Mouse (Mus musculus): ENCODE measurements around the gene Pip5k1b. TPM values are rescaled to one million over a fixed set of nuclear protein-coding genes. Genes with fewer than 3 reads are reported as not detected.

Gene Pip5k1b
- total and polyA plus RNA-seq, 3 experiments, result 14.6 to 23.1 (median 22.2) TPM

DNA sequence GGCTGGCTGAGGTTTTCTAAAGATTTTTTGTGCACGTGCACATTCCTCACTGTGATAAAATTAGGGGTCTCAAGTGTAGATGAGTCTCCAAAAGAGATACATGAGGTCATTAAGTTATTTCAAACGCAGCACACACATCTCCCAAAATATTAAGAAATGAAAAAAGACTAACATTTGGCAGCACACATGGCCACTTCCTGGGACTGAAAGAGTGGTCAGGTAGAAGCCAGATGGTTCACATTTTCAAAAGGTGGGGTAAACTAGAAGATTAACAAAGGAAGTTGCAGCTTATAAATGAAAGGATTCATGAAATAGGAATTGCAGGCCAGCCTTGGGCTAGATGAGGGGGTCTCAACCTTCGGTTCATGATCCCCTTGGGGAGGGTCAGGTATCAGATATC is 19.4 kb downstream of the Pip5k1b start:
- Histone ChIP-seq H3K36me3 (ENCODE audit: control insufficient read depth, insufficient read depth, low read length) (no peaks in the 10 kb centered on the region), H3K27me3 (ENCODE audit: control insufficient read depth, insufficient read depth, low read length) (no peaks in the 10 kb centered on the region), H3K9ac (ENCODE audit: low read depth, low read length) (no peak overlapping the region), H3K27ac (no peak overlapping the region), H3K79me2 (replicated peaks; ENCODE audit: control insufficient read depth, insufficient read depth, low read length) (no peaks in the 10 kb centered on the region), H3K4me1 (ENCODE audit: control insufficient read depth, insufficient read depth, low read length) (no peaks in the 10 kb centered on the region), H3K4me3 (no peak overlapping the region)
- DNase-seq, result no peak
- WGBS, result 76% methylated on average over 3 of the region's 3 CpGs
- no peak for TF ChIP-seq CTCF (IDR thresholded peaks at IDR 0.05)
- no peak for TF ChIP-seq EP300 (IDR thresholded peaks at IDR 0.05; ENCODE audit: insufficient read depth, low read depth, low read length)
- TF ChIP-seq POLR2A (IDR thresholded peaks at IDR 0.05; ENCODE audit: insufficient read depth, low read depth, low read length), result no peak
- intact Hi-C loops (cut with DNase I), result no loop called here

DNA sequence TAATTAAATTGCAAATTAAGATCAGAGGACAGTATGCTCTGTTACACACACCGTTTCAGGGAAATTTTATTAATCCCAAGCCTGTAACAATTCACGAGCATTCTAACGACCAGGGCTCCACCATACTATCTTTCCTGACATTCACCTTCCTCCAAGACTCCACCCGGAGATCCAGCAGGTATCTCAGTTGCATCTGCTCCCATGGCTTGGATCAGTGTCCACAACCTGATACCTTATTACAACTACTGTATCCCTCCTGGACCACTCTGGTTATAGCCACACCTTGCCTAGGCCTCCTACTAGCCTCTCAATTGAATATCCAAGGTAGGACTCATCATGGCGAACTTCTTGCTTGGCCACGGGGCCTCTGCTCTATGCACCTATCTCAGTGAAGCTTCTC is 20.5 kb downstream of the Pip5k1b start:
- H3K27ac ChIP-seq, result no peak overlapping the region
- 68% methylated on average over 6 of the region's 6 CpGs for WGBS
- intact Hi-C loops (cut with DNase I), result no loop called here

GRCm38 (mm10) chr19:24534733-24535132 is 20.9 kb downstream of the Pip5k1b start:
- H3K27me3 ChIP-seq (ENCODE audit: control insufficient read depth, insufficient read depth, low read length), result no peaks in the 10 kb centered on the region
- intact Hi-C loops (cut with DNase I), result no loop called here
- no peak for DNase-seq
- WGBS, result 19% methylated on average over 7 of the region's 7 CpGs
- no peak overlapping the region for H3K4me3 ChIP-seq
- H3K27ac ChIP-seq, result no peak overlapping the region
- H3K4me1 ChIP-seq (ENCODE audit: control insufficient read depth, insufficient read depth, low read length), result no peaks in the 10 kb centered on the region
- TF ChIP-seq POLR2A (IDR thresholded peaks at IDR 0.05; ENCODE audit: insufficient read depth, low read depth, low read length) (no peak), EP300 (IDR thresholded peaks at IDR 0.05; ENCODE audit: insufficient read depth, low read depth, low read length) (no peak), CTCF (IDR thresholded peaks at IDR 0.05) (no peak)
- no peaks in the 10 kb centered on the region for H3K36me3 ChIP-seq (ENCODE audit: control insufficient read depth, insufficient read depth, low read length)
- H3K79me2 ChIP-seq (replicated peaks; ENCODE audit: control insufficient read depth, insufficient read depth, low read length), result no peaks in the 10 kb centered on the region
- no peak overlapping the region for H3K9ac ChIP-seq (ENCODE audit: low read depth, low read length)

More for the DNA sequence above, 20.5 kb downstream of the Pip5k1b start:
- Histone ChIP-seq H3K79me2 (replicated peaks; ENCODE audit: control insufficient read depth, insufficient read depth, low read length) (no peaks in the 10 kb centered on the region), H3K36me3 (ENCODE audit: control insufficient read depth, insufficient read depth, low read length) (no peaks in the 10 kb centered on the region), H3K4me1 (ENCODE audit: control insufficient read depth, insufficient read depth, low read length) (no peaks in the 10 kb centered on the region), H3K27me3 (ENCODE audit: control insufficient read depth, insufficient read depth, low read length) (no peaks in the 10 kb centered on the region), H3K4me3 (no peak overlapping the region), H3K9ac (ENCODE audit: low read depth, low read length) (no peak overlapping the region)
- no peak for DNase-seq
- TF ChIP-seq POLR2A (IDR thresholded peaks at IDR 0.05; ENCODE audit: insufficient read depth, low read depth, low read length) (no peak), CTCF (IDR thresholded peaks at IDR 0.05) (no peak), EP300 (IDR thresholded peaks at IDR 0.05; ENCODE audit: insufficient read depth, low read depth, low read length) (no peak)

- H3K4me1 ChIP-seq (ENCODE audit: control insufficient read depth, insufficient read depth, low read length), result no peaks in the 10 kb centered on the region
- no peaks in the 10 kb centered on the region; the same call in 1 of the 2 replicates for H3K36me3 ChIP-seq (ENCODE audit: control insufficient read depth, insufficient read depth, low read length)
- TF ChIP-seq CTCF (IDR thresholded peaks at IDR 0.05), result no peak
- TF ChIP-seq EP300 (IDR thresholded peaks at IDR 0.05; ENCODE audit: insufficient read depth, low read depth, low read length), result no peak
- no peak for TF ChIP-seq POLR2A (IDR thresholded peaks at IDR 0.05; ENCODE audit: insufficient read depth, low read depth, low read length)
- WGBS, result 80% methylated on average over 4 of the region's 4 CpGs
- no peak for DNase-seq
- H3K4me3 ChIP-seq, result no peak overlapping the region
- no peaks in the 10 kb centered on the region for H3K79me2 ChIP-seq (replicated peaks; ENCODE audit: control insufficient read depth, insufficient read depth, low read length)
- no peaks in the 10 kb centered on the region for H3K27me3 ChIP-seq (ENCODE audit: control insufficient read depth, insufficient read depth, low read length)
- no peak overlapping the region for H3K9ac ChIP-seq (ENCODE audit: low read depth, low read length)
- intact Hi-C loops (cut with DNase I), result no loop called here
- no peak overlapping the region for H3K27ac ChIP-seq
Observed at GRCm38 (mm10) chr19:24528910-24529561, 26.6 kb downstream of the Pip5k1b start.

- intact Hi-C loops (cut with DNase I), result no loop called here
- H3K9ac ChIP-seq (ENCODE audit: low read depth, low read length), result no peak overlapping the region
- H3K79me2 ChIP-seq (replicated peaks; ENCODE audit: control insufficient read depth, insufficient read depth, low read length), result no peaks in the 10 kb centered on the region
- no peak overlapping the region; the same call in 1 of the 2 replicates for H3K27ac ChIP-seq
- WGBS, result 60% methylated on average over 4 of the region's 4 CpGs
- DNase-seq, result no peak
- TF ChIP-seq EP300 (IDR thresholded peaks at IDR 0.05; ENCODE audit: insufficient read depth, low read depth, low read length), result no peak
- no peak for TF ChIP-seq CTCF (IDR thresholded peaks at IDR 0.05)
- TF ChIP-seq POLR2A (IDR thresholded peaks at IDR 0.05; ENCODE audit: insufficient read depth, low read depth, low read length), result no peak
- H3K4me1 ChIP-seq (ENCODE audit: control insufficient read depth, insufficient read depth, low read length), result no peaks in the 10 kb centered on the region
- H3K4me3 ChIP-seq, result no peak overlapping the region
- H3K27me3 ChIP-seq (ENCODE audit: control insufficient read depth, insufficient read depth, low read length), result no peaks in the 10 kb centered on the region
- no peaks in the 10 kb centered on the region; the same call in 1 of the 2 replicates for H3K36me3 ChIP-seq (ENCODE audit: control insufficient read depth, insufficient read depth, low read length)
Observed at GRCm38 (mm10) chr19:24528129-24528730, 27.4 kb downstream of the Pip5k1b start.

DNA sequence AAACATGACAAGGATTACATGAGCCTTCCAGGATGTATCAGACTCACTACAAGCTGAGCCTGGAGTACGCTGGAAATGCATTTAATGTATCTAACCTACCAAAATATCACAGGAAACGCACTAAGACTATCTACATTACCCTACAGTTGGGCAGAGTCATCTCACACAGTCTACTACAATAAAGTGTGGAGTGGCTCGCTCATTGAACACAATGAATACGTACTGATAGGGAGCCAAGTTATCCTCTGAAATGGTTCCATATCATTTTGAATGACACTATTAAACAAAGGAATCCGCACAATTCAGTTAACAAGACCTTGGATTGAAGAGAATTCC is 28.1 kb downstream of the Pip5k1b start:
- H3K27me3 ChIP-seq (ENCODE audit: control insufficient read depth, insufficient read depth, low read length), result no peaks in the 10 kb centered on the region
- no peaks in the 10 kb centered on the region for H3K4me1 ChIP-seq (ENCODE audit: control insufficient read depth, insufficient read depth, low read length)
- peak overlapping the region; percentile 84 for H3K27ac ChIP-seq
- intact Hi-C loops (cut with DNase I), result no loop called here
- no peak for TF ChIP-seq EP300 (IDR thresholded peaks at IDR 0.05; ENCODE audit: insufficient read depth, low read depth, low read length)
- TF ChIP-seq CTCF (IDR thresholded peaks at IDR 0.05), result no peak
- no peak for TF ChIP-seq POLR2A (IDR thresholded peaks at IDR 0.05; ENCODE audit: insufficient read depth, low read depth, low read length)
- no peaks in the 10 kb centered on the region; the same call in 1 of the 2 replicates for H3K36me3 ChIP-seq (ENCODE audit: control insufficient read depth, insufficient read depth, low read length)
- no peak overlapping the region for H3K9ac ChIP-seq (ENCODE audit: low read depth, low read length)
- DNase-seq, result no peak
- H3K4me3 ChIP-seq, result no peak overlapping the region
- no peaks in the 10 kb centered on the region for H3K79me2 ChIP-seq (replicated peaks; ENCODE audit: control insufficient read depth, insufficient read depth, low read length)
- 74% methylated on average over 5 of the region's 5 CpGs for WGBS
